Mouse (Mus musculus) bone marrow macrophage, adult 2 months (primary cell): ENCODE results near the gene Ankmy2.

Experiments used
- CTCF ChIP-seq: IDR thresholded peaks from 2 replicates; pipeline ENCODE4 v1.5.1; 2012; ENCODE audit warnings: low read depth, mild to moderate bottlenecking, low read length, moderate library complexity
- POLR2A ChIP-seq: IDR thresholded peaks from 2 replicates; pipeline ENCODE4 v1.6.1; 2012; ENCODE audit warnings: mild to moderate bottlenecking, low read depth, low read length, borderline replicate concordance

- TF ChIP-seq CTCF (no peak), POLR2A (no peak)
Observed at GRCm38 (mm10) chr12:36129826-36130225, 27.1 kb upstream of the Ankmy2 start.
